Mouse (Mus musculus) left cerebral cortex, postnatal 36 days (tissue): Measurements from ENCODE around the gene Psmb7. TPM values are rescaled to one million over a fixed set of nuclear protein-coding genes. Genes with fewer than 3 reads are reported as not detected.

Experiments
- DNase-seq, 2 experiments: peaks; one replicate each; pipeline ENCODE4 v3.0.0; 2021 to 2022; ENCODE audit warnings: low spot score in 2 of 2, mixed read lengths in 1 of 2
- intact Hi-C: fragments of 180-260 bp; cut with DNase I; formaldehyde crosslinking; loops from one replicate; pipeline ENCODE4 v1.15.1; 2025
- total RNA-seq, 2 experiments: library from RNA; stranded (reverse); gene quantifications; 2 replicates each; pipeline ENCODE4 v1.2.3; 2021

Psmb7 gene
- total RNA-seq, 2 experiments from 2014 or later: 180 to 206 TPM

GRCm38 (mm10) chr2:38647201-38647606 lies 3.3 kb upstream of the Psmb7 start:
- intact Hi-C loops: loop anchor here (10.0 kb wide), 1 partner anchor 358 kb away; the partner anchor contains the start of genes Arpc5l and Rpl35
- DNase-seq: peak in 1 of 2 experiments; percentile 42

- DNase-seq: peak; percentile 51 to 65
- intact Hi-C loops: loop anchor here (10.0 kb wide), 1 partner anchor 359 kb away; the partner anchor contains the start of genes Arpc5l and Rpl35
Observed at GRCm38 (mm10) chr2:38645936-38646335, 2.0 kb upstream of the Psmb7 start.

GRCm38 (mm10) chr2:38641761-38642160 lies 2.1 kb downstream of the Psmb7 start:
- intact Hi-C loops: loop anchor here (5.0 to 10.0 kb wide), 2 partner anchors 96 to 363 kb away; partner anchors contain the start of genes Arpc5l and Rpl35
- no peak for DNase-seq

GRCm38 (mm10) chr2:38637716-38638267 lies 6.1 kb downstream of the Psmb7 start:
- DNase-seq: no peak
- intact Hi-C loops: no loop called here

- DNase-seq: no peak
- intact Hi-C loops: no loop called here
Observed at GRCm38 (mm10) chr2:38630574-38630973, 13.3 kb downstream of the Psmb7 start.

GRCm38 (mm10) chr2:38629451-38629850 lies 14.4 kb downstream of the Psmb7 start:
- no peak for DNase-seq
- intact Hi-C loops: no loop called here

- DNase-seq: no peak
- intact Hi-C loops: no loop called here
Observed at GRCm38 (mm10) chr2:38628801-38629200, 15.1 kb downstream of the Psmb7 start.

GRCm38 (mm10) chr2:38623821-38624590 lies 19.9 kb downstream of the Psmb7 start:
- intact Hi-C loops: no loop called here
- DNase-seq: no peak

- intact Hi-C loops: no loop called here
- no peak for DNase-seq
Observed at GRCm38 (mm10) chr2:38623411-38623810, 20.5 kb downstream of the Psmb7 start.

GRCm38 (mm10) chr2:38621610-38622021 lies 22.3 kb downstream of the Psmb7 start:
- intact Hi-C loops: no loop called here
- peak in 1 of 2 experiments; percentile 36 for DNase-seq

GRCm38 (mm10) chr2:38621076-38621475 lies 22.8 kb downstream of the Psmb7 start:
- intact Hi-C loops: no loop called here
- DNase-seq: no peak

- intact Hi-C loops: loop anchor here (10.0 kb wide), 1 partner anchor 695 kb away; no protein-coding TSS in a partner anchor
- DNase-seq: no peak
Observed at GRCm38 (mm10) chr2:38619777-38620176, 24.1 kb downstream of the Psmb7 start.

GRCm38 (mm10) chr2:38616956-38617872 lies 26.7 kb downstream of the Psmb7 start:
- intact Hi-C loops: loop anchor here (10.0 kb wide), 1 partner anchor 692 kb away; no protein-coding TSS in a partner anchor

GRCm38 (mm10) chr2:38616072-38616471 lies 27.8 kb downstream of the Psmb7 start:
- no peak for DNase-seq
- intact Hi-C loops: loop anchor here (10.0 kb wide), 1 partner anchor 691 kb away; no protein-coding TSS in a partner anchor

More at GRCm38 (mm10) chr2:38616956-38617872, 26.7 kb downstream of the Psmb7 start:
- DNase-seq: no peak

GRCm38 (mm10) chr2:38614437-38614836 lies 29.4 kb downstream of the Psmb7 start:
- no peak for DNase-seq
- intact Hi-C loops: loop anchor here (10.0 kb wide), 1 partner anchor 690 kb away; no protein-coding TSS in a partner anchor

- intact Hi-C loops: loop anchor here (10.0 kb wide), 1 partner anchor 689 kb away; no protein-coding TSS in a partner anchor
- DNase-seq: no peak
Observed at GRCm38 (mm10) chr2:38613576-38613975, 30.3 kb downstream of the Psmb7 start.

- no peak for DNase-seq
- intact Hi-C loops: loop anchor here (10.0 kb wide), 1 partner anchor 688 kb away; no protein-coding TSS in a partner anchor
Observed at GRCm38 (mm10) chr2:38612596-38612995, 31.3 kb downstream of the Psmb7 start.

GRCm38 (mm10) chr2:38610161-38610560 lies 33.7 kb downstream of the Psmb7 start:
- intact Hi-C loops: loop anchor here (10.0 kb wide), 1 partner anchor 685 kb away; no protein-coding TSS in a partner anchor
- DNase-seq: no peak

- intact Hi-C loops: no loop called here
Observed at GRCm38 (mm10) chr2:38609310-38609709, 34.6 kb downstream of the Psmb7 start.

More at GRCm38 (mm10) chr2:38609310-38609709, 34.6 kb downstream of the Psmb7 start:
- no peak for DNase-seq
